Mouse (Mus musculus) left cerebral cortex, postnatal 4 days (tissue): ENCODE measurements around the gene Gfi1b. TPM values are rescaled to one million over a fixed set of nuclear protein-coding genes. Genes with fewer than 3 reads are reported as not detected.

Source experiments
- DNase-seq: peaks from one replicate; pipeline ENCODE4 v3.0.0-alpha.2; 2022
- intact Hi-C: fragments of 180-260 bp; cut with DNase I; formaldehyde crosslinking; loops from one replicate; pipeline ENCODE4 v1.15.1; 2025
- microRNA-seq: library from miRNA; unstranded; fragments of <30 nt; microRNA quantifications from one replicate; pipeline ENCODE4 v1.2.0, GENCODE M21; 2022
- total RNA-seq, 2 experiments: library from RNA; stranded (reverse); gene quantifications; 2 replicates each; pipeline ENCODE4 v1.2.3; 2021

The Gfi1b gene
- total RNA-seq, 2 experiments from 2014 or later: not detected

- intact Hi-C loops: no loop called here
Measured at GRCm38 (mm10) chr2:28563303-28563702, 58.5 kb downstream of the Gfi1b start, which contains the start of gene Cel. Cel (minus strand) TSS chr2:28563403.

More at GRCm38 (mm10) chr2:28563303-28563702, 58.5 kb downstream of the Gfi1b start, which contains the start of gene Cel:
- no peak for DNase-seq

Small RNAs within 50 kb of the gene (microRNA-seq; reads per million reads assigned to microRNA genes)
- not detected for gene Gm22824

Other genes starting within 250 kb of the Gfi1b start
- 10 to 100 TPM; 35.8 to 36.2 TPM for gene Ppp1r26, start 175.2 kb downstream of the Gfi1b start, total RNA-seq
- gene 1700007K13Rik, start 155.7 kb downstream of the Gfi1b start, total RNA-seq: 1 to 10 TPM; 2.1 to 2.6 TPM
- gene Mrps2, start 153.9 kb downstream of the Gfi1b start, total RNA-seq: 10 to 100 TPM; 38.5 to 39.2 TPM
- gene Gbgt1, start 125.1 kb downstream of the Gfi1b start, total RNA-seq: 1 to 10 TPM; 2.5 to 2.6 TPM
- not detected for gene Gm10134, start 115.9 kb downstream of the Gfi1b start, total RNA-seq
- gene Ralgds, start 108.9 kb downstream of the Gfi1b start, total RNA-seq: 100 to 1,000 TPM; 164 to 176 TPM
- not detected for gene Cel, start 58.6 kb downstream of the Gfi1b start, total RNA-seq
- gene Gtf3c5, start 38.2 kb downstream of the Gfi1b start, total RNA-seq: 10 to 100 TPM; 26.6 to 27.8 TPM
- 10 to 100 TPM; 56.9 to 58.6 TPM for gene Tsc1, start 19.2 kb upstream of the Gfi1b start, total RNA-seq
- gene Spaca9, start 77.7 kb upstream of the Gfi1b start, total RNA-seq: not detected
- gene Ak8, start 78.2 kb upstream of the Gfi1b start, total RNA-seq: 1 to 10 TPM; 1.7 to 1.8 TPM
- gene Gtf3c4, start 218.4 kb upstream of the Gfi1b start, total RNA-seq: 10 to 100 TPM; 46.9 to 52.2 TPM
- 10 to 100 TPM; 13.0 to 13.4 TPM for gene Ddx31, start 218.4 kb upstream of the Gfi1b start, total RNA-seq